Mouse (Mus musculus) brown adipose tissue, adult 24 weeks (tissue): ENCODE data around the gene Ankrd33. TPM values are rescaled to one million over a fixed set of nuclear protein-coding genes. Genes with fewer than 3 reads are reported as not detected.
A peak's percentile ranks its signal among the peaks of the same experiment; 100 is the strongest.

Experiments
- H3K27ac ChIP-seq: fragments of 200-500 bp; replicated peaks from 2 replicates; pipeline ENCODE4 v1.5.1; 2012; ENCODE audit warnings: low read depth, mild to moderate bottlenecking, low read length
- H3K4me1 ChIP-seq: fragments of 200-500 bp; 2 replicates; pipeline ENCODE4 v1.6.1; 2012; ENCODE audit warnings: low read length, mixed read lengths; ENCODE audit not compliant: control insufficient read depth, insufficient read depth, insufficient read length
- H3K4me3 ChIP-seq: fragments of 200-500 bp; 2 replicates; pipeline ENCODE4 v1.5.1; 2012; ENCODE audit warnings: low read depth, mild to moderate bottlenecking, low read length, moderate library complexity; ENCODE audit not compliant: insufficient read depth
- polyA plus RNA-seq: library from polyadenylated mRNA; stranded (reverse); fragments of >200 nt; gene quantifications from 2 replicates; pipeline ENCODE4 v1.2.4, GENCODE M21; 2012; ENCODE audit not compliant: missing spikeins, insufficient read depth, insufficient read length

Ankrd33 gene
- polyA plus RNA-seq, 1 experiment: not detected

- Histone ChIP-seq H3K27ac (no peak overlapping the region), H3K4me1 (peaks cover 9% of the 10 kb centered on the region), H3K4me3 (no peak overlapping the region)
Measured at GRCm38 (mm10) chr15:101143494-101143893, 27.9 kb downstream of the Ankrd33 start.

DNA sequence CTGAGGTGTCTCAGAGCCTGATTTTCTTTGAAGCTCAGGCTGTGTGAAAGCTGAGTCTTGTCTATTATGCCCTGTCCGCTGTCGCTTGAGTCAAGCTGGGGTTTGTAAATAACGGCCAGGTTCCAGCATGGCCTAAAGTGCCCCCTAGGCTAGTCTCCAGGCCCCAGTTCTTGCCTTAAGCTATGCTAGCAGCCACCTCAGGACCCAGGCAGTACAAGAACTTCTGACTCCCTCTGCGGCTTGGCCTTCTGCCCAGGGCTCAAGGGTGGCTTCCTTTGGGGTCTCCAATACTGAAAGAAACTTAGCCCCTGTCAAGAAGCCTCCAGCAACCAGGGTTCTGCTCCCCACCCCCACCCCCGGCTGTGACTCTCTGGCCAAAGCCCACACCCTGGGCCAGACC lies 28.6 kb downstream of the Ankrd33 start:
- Histone ChIP-seq H3K4me3 (no peak overlapping the region), H3K27ac (peak overlapping the region; percentile 4; the same call in 1 of the 2 replicates), H3K4me1 (peaks cover 9% of the 10 kb centered on the region)

DNA sequence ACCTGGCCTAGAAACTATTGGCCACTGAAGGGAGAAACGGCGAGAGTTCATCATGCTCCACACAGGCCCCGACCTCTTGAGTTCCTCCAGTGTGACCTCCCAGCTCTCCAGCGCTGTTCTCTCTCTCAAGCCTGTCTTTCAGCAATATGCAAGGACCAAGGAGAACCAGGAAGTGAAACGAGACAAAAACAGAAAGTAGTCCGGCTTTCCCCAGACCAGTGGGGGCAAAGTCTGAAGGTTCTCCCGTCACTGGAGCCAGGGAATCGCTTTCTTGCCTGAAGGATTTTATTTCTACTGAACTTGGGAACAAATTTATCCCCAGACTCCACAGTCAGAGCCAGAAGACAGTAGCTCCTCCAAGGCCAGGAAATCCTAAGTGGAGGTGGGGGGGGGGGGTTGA lies 29.2 kb downstream of the Ankrd33 start:
- peaks cover 9% of the 10 kb centered on the region for H3K4me1 ChIP-seq
- H3K27ac ChIP-seq: peak overlapping the region; percentile 4
- 0 out of 2 replicates have a peak overlapping the region, but pooled peaks have one; percentile 6 for H3K4me3 ChIP-seq

DNA sequence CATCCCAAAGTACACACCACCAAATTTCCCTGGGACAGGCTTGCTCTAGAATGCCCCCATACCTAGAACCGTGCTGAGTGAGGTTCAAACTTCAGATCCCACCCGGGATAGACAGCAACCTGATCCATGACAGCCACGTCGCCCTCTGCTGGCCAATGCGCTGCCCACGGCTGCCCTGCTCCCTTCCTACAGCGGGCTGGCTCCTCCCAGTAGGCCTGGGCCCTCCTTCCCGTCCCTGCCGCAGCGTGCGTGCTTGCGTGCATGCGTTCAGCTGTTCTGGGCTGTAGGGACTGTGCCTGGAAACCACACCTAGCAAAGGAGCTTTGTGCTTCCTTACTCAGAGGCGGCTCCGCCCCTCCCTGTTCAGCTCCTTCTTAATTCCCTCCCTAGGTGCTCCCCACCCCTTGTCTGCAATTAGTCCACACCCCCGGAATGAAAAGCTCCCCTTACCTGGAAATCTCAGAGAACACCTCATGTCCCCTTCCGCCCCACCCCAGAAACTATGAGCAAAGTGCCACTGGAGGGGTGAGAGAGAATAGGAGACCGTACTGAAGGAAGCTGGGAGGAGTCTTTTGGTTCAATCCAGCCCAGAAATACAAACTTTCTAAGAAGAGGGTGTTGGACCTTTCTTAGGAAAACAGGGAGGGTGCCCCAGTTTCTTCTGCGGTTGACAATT lies 30.0 kb downstream of the Ankrd33 start:
- Histone ChIP-seq H3K4me3 (peak overlapping the region; percentile 39), H3K27ac (peak overlapping the region; percentile 61), H3K4me1 (peaks cover 9% of the 10 kb centered on the region)

DNA sequence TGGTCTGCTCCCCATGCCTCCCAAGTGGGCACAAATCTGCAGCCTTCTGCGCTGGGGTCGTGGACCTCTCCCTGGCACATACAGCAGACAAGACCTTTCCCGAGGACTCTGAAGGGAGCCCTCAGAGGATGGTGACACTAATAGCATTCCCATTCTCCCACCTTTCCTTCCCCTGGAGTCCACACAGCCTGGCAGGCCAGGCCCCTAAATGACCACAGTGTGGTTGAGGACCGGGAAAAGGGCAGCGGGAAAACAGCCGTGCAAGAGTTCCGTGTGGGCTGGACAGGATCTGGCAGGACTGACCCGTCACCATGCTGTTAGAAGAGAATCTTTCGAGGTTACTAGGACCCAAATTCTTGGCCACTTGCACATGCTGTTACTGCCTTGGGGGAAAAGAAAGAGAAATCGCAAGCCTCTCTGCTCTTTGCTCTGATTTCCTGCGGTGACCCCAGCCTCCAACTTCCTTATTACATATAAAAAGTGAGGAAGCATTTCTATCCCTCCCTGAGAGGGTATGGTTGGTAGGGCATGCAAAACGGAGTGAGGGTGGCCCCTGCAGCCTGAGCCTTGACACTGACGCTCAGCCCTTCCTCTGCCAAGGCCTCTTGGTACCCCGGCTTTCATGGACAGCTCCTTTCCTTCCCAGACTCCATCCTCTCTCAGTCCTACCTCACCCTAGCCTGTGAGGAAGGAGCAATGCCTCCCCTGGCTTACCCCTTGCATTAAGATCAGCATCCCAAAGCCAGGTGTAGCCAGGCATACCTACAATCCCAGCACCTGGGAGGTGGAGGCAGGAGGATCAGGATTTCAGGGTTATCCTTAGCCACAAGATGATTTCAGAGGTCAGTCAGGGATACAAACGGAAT lies 30.8 kb downstream of the Ankrd33 start:
- peak overlapping the region; percentile 61 for H3K27ac ChIP-seq
- peak overlapping the region; percentile 39 for H3K4me3 ChIP-seq
- peaks cover 9% of the 10 kb centered on the region for H3K4me1 ChIP-seq

- Histone ChIP-seq H3K4me1 (peaks cover 9% of the 10 kb centered on the region), H3K4me3 (no peak overlapping the region), H3K27ac (no peak overlapping the region)
Measured at GRCm38 (mm10) chr15:101147115-101147909, 31.8 kb downstream of the Ankrd33 start.

DNA sequence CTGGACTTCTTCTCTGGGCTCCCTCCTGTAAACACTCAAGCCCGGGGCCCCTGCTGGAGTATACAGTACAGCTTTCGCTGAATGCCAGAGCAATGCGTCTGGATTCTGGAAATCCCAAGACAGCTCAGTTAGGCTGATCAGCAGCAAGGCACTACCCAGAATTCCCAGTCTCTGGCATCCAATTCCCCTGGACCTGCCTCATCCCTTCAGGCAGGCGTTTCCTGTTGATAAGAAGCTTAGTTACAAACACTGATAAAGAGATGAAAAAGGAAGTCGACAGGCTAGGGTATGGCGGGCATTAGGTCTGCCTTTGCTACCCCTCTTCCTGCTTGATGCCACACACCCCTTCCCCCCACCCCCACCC lies 32.3 kb downstream of the Ankrd33 start:
- Histone ChIP-seq H3K4me3 (no peak overlapping the region), H3K4me1 (peaks cover 9% of the 10 kb centered on the region), H3K27ac (no peak overlapping the region)

DNA sequence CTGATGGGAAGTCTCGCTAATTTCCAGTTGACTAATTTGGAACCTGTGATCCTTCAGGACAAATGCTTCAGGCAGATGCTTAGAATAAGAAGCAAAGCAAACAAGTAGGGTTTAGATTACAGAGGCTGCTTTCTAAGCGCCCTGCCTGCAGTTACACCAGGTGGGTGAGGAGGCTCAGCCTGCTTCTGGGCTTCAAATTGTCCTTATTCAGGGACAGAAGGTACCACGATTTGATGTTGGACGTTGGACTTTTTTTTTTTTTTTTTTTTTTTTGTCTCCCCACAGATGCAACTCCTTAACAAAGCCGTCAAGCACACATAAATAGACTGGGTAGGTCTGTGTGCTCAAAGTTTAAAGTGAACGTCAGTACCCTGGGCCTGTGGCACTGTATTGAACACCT lies 33.0 kb downstream of the Ankrd33 start:
- Histone ChIP-seq H3K4me3 (no peak overlapping the region), H3K27ac (no peak overlapping the region), H3K4me1 (peaks cover 9% of the 10 kb centered on the region; the same call in 1 of the 2 replicates)

- peaks cover 2% of the 10 kb centered on the region; the same call in 1 of the 2 replicates for H3K4me1 ChIP-seq
- no peak overlapping the region for H3K27ac ChIP-seq
- H3K4me3 ChIP-seq: no peak overlapping the region
Measured at GRCm38 (mm10) chr15:101151409-101152261, 36.1 kb downstream of the Ankrd33 start.

GRCm38 (mm10) chr15:101154700-101155616 lies 39.4 kb downstream of the Ankrd33 start:
- H3K4me3 ChIP-seq: no peak overlapping the region
- no peak overlapping the region for H3K27ac ChIP-seq
- no peaks in the 10 kb centered on the region for H3K4me1 ChIP-seq

GRCm38 (mm10) chr15:101160128-101160527 lies 44.6 kb downstream of the Ankrd33 start:
- Histone ChIP-seq H3K4me1 (no peaks in the 10 kb centered on the region), H3K4me3 (no peak overlapping the region), H3K27ac (no peak overlapping the region)

- Histone ChIP-seq H3K27ac (no peak overlapping the region), H3K4me1 (no peaks in the 10 kb centered on the region), H3K4me3 (no peak overlapping the region)
Measured at GRCm38 (mm10) chr15:101160591-101160990, 45.0 kb downstream of the Ankrd33 start.

DNA sequence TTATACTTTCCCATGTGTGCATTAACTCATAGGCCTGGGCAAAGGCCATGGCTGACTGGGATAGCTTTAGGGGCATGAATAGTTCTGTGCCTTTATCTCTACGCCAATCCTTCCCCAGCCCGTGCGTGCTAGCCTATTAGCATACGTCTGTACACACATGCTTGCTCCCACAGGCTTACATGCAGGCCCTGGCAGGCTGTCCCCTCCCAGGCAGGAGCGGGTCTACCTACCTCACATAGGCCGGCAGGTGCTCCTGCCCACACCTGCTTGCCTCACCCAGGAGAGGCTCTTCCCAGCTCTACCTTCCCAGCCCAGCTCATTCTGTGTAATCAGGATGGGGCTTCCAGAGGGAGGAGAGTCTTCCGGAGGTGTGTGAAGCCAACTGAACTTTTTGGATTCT lies 46.0 kb downstream of the Ankrd33 start:
- H3K4me3 ChIP-seq: no peak overlapping the region
- no peaks in the 10 kb centered on the region for H3K4me1 ChIP-seq
- no peak overlapping the region for H3K27ac ChIP-seq
